Comparison of ENCODE assay signal across 8 mouse cellular contexts in genomic region chr11:62603312-62604056, GRCm38 (mm10). TPM values are rescaled to one million over a fixed set of nuclear protein-coding genes. Genes with fewer than 3 reads are reported as not detected.
A peak's percentile ranks its signal among the peaks of the same experiment; 100 is the strongest.
DNase-seq lines count a peak whose midpoint lies in the region; ATAC-seq and TF ChIP-seq lines count a peak whose summit lies in the region.

No protein-coding gene starts in this region.

- peak overlapping the region; percentile 66 for H3K4me3 ChIP-seq in thymus, adult 2 months (ENCODE audit: control insufficient read depth, insufficient read depth, low read length)
- H3K4me3 ChIP-seq in heart, embryonic 14.5 days (ENCODE audit: control insufficient read depth in 1 of 2, insufficient read depth in 1 of 2, low read depth in 1 of 2, low read length in 2 of 2) = peak overlapping the region; percentile 88 to 94
- peak overlapping the region; percentile 69 for H3K4me3 ChIP-seq in midbrain, embryonic 13.5 days (replicated peaks)

- peaks cover 8% of the 10 kb centered on the region for H3K4me1 ChIP-seq in thymus, adult 2 months (replicated peaks; ENCODE audit: control insufficient read depth, insufficient read depth, low read length)
- H3K4me1 ChIP-seq in heart, embryonic 14.5 days (ENCODE audit: control insufficient read depth in 2 of 2, insufficient read depth in 2 of 2, low read length in 2 of 2) = peaks cover 4 to 18% of the 10 kb centered on the region in 2 experiments
- H3K4me1 ChIP-seq in midbrain, embryonic 13.5 days (replicated peaks) = peaks cover 53% of the 10 kb centered on the region

- peaks cover 38% of the 10 kb centered on the region for H3K36me3 ChIP-seq in thymus, adult 2 months (ENCODE audit: control insufficient read depth, insufficient read depth, low read length)
- peaks cover 53% of the 10 kb centered on the region for H3K36me3 ChIP-seq in heart, embryonic 14.5 days (ENCODE audit: control insufficient read depth, insufficient read depth, low read length)
- peaks cover 43% of the 10 kb centered on the region for H3K36me3 ChIP-seq in midbrain, embryonic 13.5 days

- no peaks in the 10 kb centered on the region for H3K27me3 ChIP-seq in thymus, adult 2 months (ENCODE audit: control insufficient read depth, insufficient read depth, low read length)
- H3K27me3 ChIP-seq in heart, embryonic 14.5 days (ENCODE audit: control insufficient read depth, insufficient read depth, low read length) = no peaks in the 10 kb centered on the region
- no peaks in the 10 kb centered on the region for H3K27me3 ChIP-seq in midbrain, embryonic 13.5 days

- peak; percentile 22 for DNase-seq in thymus, adult 2 months
- no peak for DNase-seq in thymus, adult 18-20 months
- peak; percentile 36 to 52 for DNase-seq in cerebellum, postnatal 10 days
- DNase-seq in kidney, postnatal 10 days = peak; percentile 42
- no peak for DNase-seq in right cerebral cortex, postnatal 14 days
- DNase-seq in left cerebral cortex, postnatal 4 days = no peak

- peak overlapping the region; percentile 80 for H3K4me2 ChIP-seq in heart, embryonic 14.5 days (ENCODE audit: low read length)
- peak overlapping the region; percentile 62 for H3K4me2 ChIP-seq in midbrain, embryonic 13.5 days (replicated peaks)

- H3K27ac ChIP-seq in thymus, adult 2 months (ENCODE audit: control insufficient read depth, insufficient read depth, low read length) = peak overlapping the region; percentile 62
- H3K27ac ChIP-seq in heart, embryonic 14.5 days (replicated peaks in 1 of 2; ENCODE audit: control insufficient read depth in 1 of 2, insufficient read depth in 1 of 2, low read depth in 2 of 2, low read length in 2 of 2) = peak overlapping the region; percentile 95 to 96
- H3K27ac ChIP-seq in midbrain, embryonic 13.5 days = peak overlapping the region; percentile 91

- TF ChIP-seq CTCF in thymus, adult 2 months (IDR thresholded peaks at IDR 0.05; ENCODE audit: borderline replicate concordance, control insufficient read depth, extremely low read depth, insufficient read depth, low read length, poor library complexity) = no peak

- peak overlapping the region; percentile 98 for H3K9ac ChIP-seq in heart, embryonic 14.5 days (ENCODE audit: low read length)
- H3K9ac ChIP-seq in midbrain, embryonic 13.5 days (replicated peaks) = peak overlapping the region; percentile 93

- no peaks in the 10 kb centered on the region for H3K9me3 ChIP-seq in heart, embryonic 14.5 days (ENCODE audit: control insufficient read depth, low read length)
- no peaks in the 10 kb centered on the region for H3K9me3 ChIP-seq in midbrain, embryonic 13.5 days

- ATAC-seq in heart, embryonic 14.5 days (ENCODE audit: insufficient number of reproducible peaks, insufficient read depth, low FRiP score, low read depth) = no peak
- ATAC-seq in midbrain, embryonic 13.5 days = 0 out of 2 replicates have a peak, but pooled peaks have one; percentile 1

- intact Hi-C loops in left cerebral cortex, postnatal 4 days (cut with DNase I) = no loop called here

- WGBS in thymus, adult 2 months = 1% methylated on average over 13 of the region's 13 CpGs
- WGBS in heart, embryonic 14.5 days = 2% methylated on average over 13 of the region's 13 CpGs
- WGBS in midbrain, embryonic 13.5 days = under 1% methylated on average over 13 of the region's 13 CpGs

- no peak for TF ChIP-seq POLR2A in thymus, adult 2 months (IDR thresholded peaks at IDR 0.05; ENCODE audit: control insufficient read depth, extremely low read depth, insufficient read depth, low read length, poor library complexity)

RNA-seq across cellular contexts. Expression of gene Trpv2, which starts 29.2 kb away (rescaled TPM):
- 95.4 and 96.0 TPM in 2 replicates for polyA plus RNA-seq in thymus, adult 2 months (2012; rRNA removed)
- 3.7 and 4.2 TPM in 2 replicates for polyA plus RNA-seq in heart, embryonic 14.5 days (2014; fragmentation: Nextera tagmentation; extraction: Ambion mirVana)
- polyA plus RNA-seq in midbrain, embryonic 13.5 days (2015; fragmentation: Nextera tagmentation; extraction: Ambion mirVana) = 20.7 TPM in 2 replicates
- total RNA-seq in left cerebral cortex, postnatal 4 days (2021) = 10 to 100 TPM; 36.9 to 40.4 TPM

RNA-seq across cellular contexts. Expression of gene Lrrc75a, which starts 44.8 kb away (rescaled TPM):
- 6.0 and 6.9 TPM in 2 replicates for polyA plus RNA-seq in thymus, adult 2 months (2012; rRNA removed)
- 19.4 and 21.2 TPM in 2 replicates for polyA plus RNA-seq in heart, embryonic 14.5 days (2014; fragmentation: Nextera tagmentation; extraction: Ambion mirVana)
- polyA plus RNA-seq in midbrain, embryonic 13.5 days (2015; fragmentation: Nextera tagmentation; extraction: Ambion mirVana) = 8.2 and 11.4 TPM in 2 replicates
- 10 to 100 TPM; 14.4 to 16.7 TPM for total RNA-seq in left cerebral cortex, postnatal 4 days (2021)

RNA-seq across cellular contexts. Expression of gene Mmgt2, which starts 45.0 kb away (rescaled TPM):
- 43.0 and 47.5 TPM in 2 replicates for polyA plus RNA-seq in thymus, adult 2 months (2012; rRNA removed)
- 55.9 and 56.7 TPM in 2 replicates for polyA plus RNA-seq in heart, embryonic 14.5 days (2014; fragmentation: Nextera tagmentation; extraction: Ambion mirVana)
- polyA plus RNA-seq in midbrain, embryonic 13.5 days (2015; fragmentation: Nextera tagmentation; extraction: Ambion mirVana) = 23.0 and 25.2 TPM in 2 replicates
- 10 to 100 TPM; 18.1 to 19.6 TPM for total RNA-seq in left cerebral cortex, postnatal 4 days (2021)

RNA-seq across cellular contexts. Expression of gene Ubb, which starts 52.5 kb away (rescaled TPM):
- polyA plus RNA-seq in thymus, adult 2 months (2012; rRNA removed) = 2,301 and 2,384 TPM in 2 replicates
- polyA plus RNA-seq in heart, embryonic 14.5 days (2014; fragmentation: Nextera tagmentation; extraction: Ambion mirVana) = 2,716 and 2,876 TPM in 2 replicates
- 4,691 and 4,901 TPM in 2 replicates for polyA plus RNA-seq in midbrain, embryonic 13.5 days (2015; fragmentation: Nextera tagmentation; extraction: Ambion mirVana)
- total RNA-seq in left cerebral cortex, postnatal 4 days (2021) = 1,000 to 10,000 TPM; 1,560 to 1,622 TPM

Comparison
In these comparisons a context has a peak if more than half of its experiments do, and no peak if none do; other contexts are left out.
1. DNase-seq: peak in thymus, adult 2 months (single experiment), cerebellum, postnatal 10 days (2 of 2) and kidney, postnatal 10 days (single experiment); none in thymus, adult 18-20 months (0 of 2), right cerebral cortex, postnatal 14 days (single experiment) and left cerebral cortex, postnatal 4 days (single experiment).
2. Peak in every context shown above with its lines, with median percentiles within 50 percentile points of each other: H3K27ac ChIP-seq and H3K4me3 ChIP-seq.